Mouse (Mus musculus): Measurements from ENCODE around the gene Zfp367. TPM values are rescaled to one million over a fixed set of nuclear protein-coding genes. Genes with fewer than 3 reads are reported as not detected.

Gene Zfp367
- 19.3 and 24.3 TPM in 2 replicates for polyA plus RNA-seq (2011; ENCODE audit: insufficient read depth, insufficient read length, low replicate concordance, missing spikeins)

- peak within 1 kb of the TSS; percentile 96 for H3K27ac ChIP-seq (ENCODE audit: control insufficient read depth, insufficient read depth, low read depth, low read length, poor library complexity)
- H3K4me3 ChIP-seq (replicated peaks; ENCODE audit: control insufficient read depth, low read depth, low read length): peak within 1 kb of the TSS; percentile 89
- no peak for TF ChIP-seq CTCF (IDR thresholded peaks at IDR 0.05; ENCODE audit: control insufficient read depth, insufficient read depth, low read length)
- peak; percentile 60; the same call in 1 of the 2 replicates for TF ChIP-seq POLR2A (IDR thresholded peaks at IDR 0.05; ENCODE audit: borderline replicate concordance, control insufficient read depth, low read depth, low read length)
- peaks cover 2% of the 10 kb centered on the region for H3K4me1 ChIP-seq (ENCODE audit: control insufficient read depth, insufficient read depth, low read length)
- under 1% methylated on average over 53 of the region's 56 CpGs for whole genome bisulfite sequencing
Measured at GRCm38 (mm10) chr13:64153083-64153682, at the start of gene Zfp367. TSS of gene Zfp367 (minus strand) at chr13:64153202.

- TF ChIP-seq POLR2A (IDR thresholded peaks at IDR 0.05; ENCODE audit: borderline replicate concordance, control insufficient read depth, low read depth, low read length) (no peak), CTCF (IDR thresholded peaks at IDR 0.05; ENCODE audit: control insufficient read depth, insufficient read depth, low read length) (no peak)
- WGBS: 47% methylated on average over 4 of the region's 4 CpGs
- Histone ChIP-seq H3K4me1 (ENCODE audit: control insufficient read depth, insufficient read depth, low read length) (no peaks in the 10 kb centered on the region), H3K27ac (ENCODE audit: control insufficient read depth, insufficient read depth, low read depth, low read length, poor library complexity) (no peak overlapping the region; the same call in 1 of the 2 replicates), H3K4me3 (replicated peaks; ENCODE audit: control insufficient read depth, low read depth, low read length) (no peak overlapping the region)
Measured at GRCm38 (mm10) chr13:64200911-64201310, 47.9 kb upstream of the Zfp367 start.

GRCm38 (mm10) chr13:64198310-64198709 lies 45.3 kb upstream of the Zfp367 start:
- 66% methylated on average over 4 of the region's 4 CpGs for WGBS
- TF ChIP-seq POLR2A (IDR thresholded peaks at IDR 0.05; ENCODE audit: borderline replicate concordance, control insufficient read depth, low read depth, low read length): no peak
- no peak for TF ChIP-seq CTCF (IDR thresholded peaks at IDR 0.05; ENCODE audit: control insufficient read depth, insufficient read depth, low read length)
- no peak overlapping the region for H3K27ac ChIP-seq (ENCODE audit: control insufficient read depth, insufficient read depth, low read depth, low read length, poor library complexity)
- no peak overlapping the region for H3K4me3 ChIP-seq (replicated peaks; ENCODE audit: control insufficient read depth, low read depth, low read length)
- no peaks in the 10 kb centered on the region for H3K4me1 ChIP-seq (ENCODE audit: control insufficient read depth, insufficient read depth, low read length)

GRCm38 (mm10) chr13:64197899-64198298 lies 44.9 kb upstream of the Zfp367 start:
- no peaks in the 10 kb centered on the region for H3K4me1 ChIP-seq (ENCODE audit: control insufficient read depth, insufficient read depth, low read length)
- 18% methylated on average over 6 of the region's 6 CpGs for WGBS
- H3K27ac ChIP-seq (ENCODE audit: control insufficient read depth, insufficient read depth, low read depth, low read length, poor library complexity): no peak overlapping the region
- no peak overlapping the region for H3K4me3 ChIP-seq (replicated peaks; ENCODE audit: control insufficient read depth, low read depth, low read length)
- TF ChIP-seq CTCF (IDR thresholded peaks at IDR 0.05; ENCODE audit: control insufficient read depth, insufficient read depth, low read length) (no peak), POLR2A (IDR thresholded peaks at IDR 0.05; ENCODE audit: borderline replicate concordance, control insufficient read depth, low read depth, low read length) (no peak)

DNA sequence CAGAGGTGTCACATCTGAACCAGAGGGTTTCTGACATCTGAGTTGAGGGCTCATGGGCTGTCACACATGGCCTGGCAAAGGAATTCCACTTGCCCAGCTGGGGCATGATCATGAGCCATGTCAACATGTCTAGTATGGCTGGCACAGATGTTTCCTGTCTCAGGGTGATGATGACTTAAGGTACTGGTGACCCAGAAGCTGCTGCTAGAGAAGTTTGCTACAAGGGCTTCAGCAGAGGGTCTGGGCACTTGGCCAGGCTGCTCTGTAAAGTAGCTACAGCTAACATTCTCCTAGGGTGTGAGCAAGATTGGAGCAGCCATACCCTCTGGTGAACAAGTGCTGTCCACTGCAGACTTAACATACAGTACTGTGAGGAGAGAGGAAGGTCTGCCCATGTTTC lies 34.1 kb upstream of the Zfp367 start:
- no peak for TF ChIP-seq POLR2A (IDR thresholded peaks at IDR 0.05; ENCODE audit: borderline replicate concordance, control insufficient read depth, low read depth, low read length)
- TF ChIP-seq CTCF (IDR thresholded peaks at IDR 0.05; ENCODE audit: control insufficient read depth, insufficient read depth, low read length): no peak
- Histone ChIP-seq H3K4me1 (ENCODE audit: control insufficient read depth, insufficient read depth, low read length) (no peaks in the 10 kb centered on the region; the same call in 1 of the 2 replicates), H3K4me3 (replicated peaks; ENCODE audit: control insufficient read depth, low read depth, low read length) (no peak overlapping the region), H3K27ac (ENCODE audit: control insufficient read depth, insufficient read depth, low read depth, low read length, poor library complexity) (no peak overlapping the region)

- 83% methylated on average over 4 of the region's 4 CpGs for WGBS
- no peak overlapping the region for H3K4me3 ChIP-seq (replicated peaks; ENCODE audit: control insufficient read depth, low read depth, low read length)
- no peak for TF ChIP-seq POLR2A (IDR thresholded peaks at IDR 0.05; ENCODE audit: borderline replicate concordance, control insufficient read depth, low read depth, low read length)
- TF ChIP-seq CTCF (IDR thresholded peaks at IDR 0.05; ENCODE audit: control insufficient read depth, insufficient read depth, low read length): no peak
- no peak overlapping the region for H3K27ac ChIP-seq (ENCODE audit: control insufficient read depth, insufficient read depth, low read depth, low read length, poor library complexity)
- H3K4me1 ChIP-seq (ENCODE audit: control insufficient read depth, insufficient read depth, low read length): no peaks in the 10 kb centered on the region; the same call in 1 of the 2 replicates
Measured at GRCm38 (mm10) chr13:64186516-64186915, 33.5 kb upstream of the Zfp367 start.

DNA sequence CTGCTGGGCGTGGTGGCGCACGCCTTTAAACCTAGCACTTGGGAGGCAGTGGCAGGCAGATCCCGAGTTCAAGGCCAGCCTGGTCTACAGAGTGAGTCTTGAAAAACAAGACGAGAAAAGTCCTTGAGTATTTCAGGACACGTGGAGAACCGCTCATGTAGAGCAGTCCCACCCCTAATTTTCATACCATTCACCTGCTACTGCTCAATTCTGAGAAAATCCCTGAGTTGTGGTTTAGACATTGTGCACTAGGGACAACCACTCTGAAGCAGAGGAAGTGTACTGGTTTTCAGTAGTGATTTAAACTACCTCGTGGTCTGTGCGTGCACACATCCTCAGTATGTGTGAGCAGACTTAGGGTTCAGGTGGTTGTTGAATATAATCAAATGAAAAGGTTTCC lies 32.6 kb upstream of the Zfp367 start:
- no peak for TF ChIP-seq POLR2A (IDR thresholded peaks at IDR 0.05; ENCODE audit: borderline replicate concordance, control insufficient read depth, low read depth, low read length)
- TF ChIP-seq CTCF (IDR thresholded peaks at IDR 0.05; ENCODE audit: control insufficient read depth, insufficient read depth, low read length): no peak
- H3K4me1 ChIP-seq (ENCODE audit: control insufficient read depth, insufficient read depth, low read length): no peaks in the 10 kb centered on the region; the same call in 1 of the 2 replicates
- 69% methylated on average over 9 of the region's 9 CpGs for WGBS
- no peak overlapping the region for H3K4me3 ChIP-seq (replicated peaks; ENCODE audit: control insufficient read depth, low read depth, low read length)
- H3K27ac ChIP-seq (ENCODE audit: control insufficient read depth, insufficient read depth, low read depth, low read length, poor library complexity): no peak overlapping the region

GRCm38 (mm10) chr13:64185176-64185575 lies 32.2 kb upstream of the Zfp367 start:
- whole genome bisulfite sequencing: 88% methylated on average over 7 of the region's 7 CpGs
- TF ChIP-seq POLR2A (IDR thresholded peaks at IDR 0.05; ENCODE audit: borderline replicate concordance, control insufficient read depth, low read depth, low read length) (no peak), CTCF (IDR thresholded peaks at IDR 0.05; ENCODE audit: control insufficient read depth, insufficient read depth, low read length) (no peak)
- H3K4me1 ChIP-seq (ENCODE audit: control insufficient read depth, insufficient read depth, low read length): no peaks in the 10 kb centered on the region; the same call in 1 of the 2 replicates
- H3K27ac ChIP-seq (ENCODE audit: control insufficient read depth, insufficient read depth, low read depth, low read length, poor library complexity): no peak overlapping the region
- H3K4me3 ChIP-seq (replicated peaks; ENCODE audit: control insufficient read depth, low read depth, low read length): no peak overlapping the region
